Mouse (Mus musculus): ENCODE results near the gene Ing1.
A peak's percentile ranks its signal among the peaks of the same experiment; 100 is the strongest.
"Not testable (repeated sequence)": the region's sequence is repeated elsewhere in the genome, so short reads cannot be mapped to it uniquely, and the experiment has no call there.

Gene Ing1

GRCm38 (mm10) chr8:11551497-11551896, 3.9 kb upstream of the Ing1 start:
- DNase-seq (ENCODE audit: low spot score), result not testable (repeated sequence)

- DNase-seq (ENCODE audit: low spot score), result no peak
Measured at GRCm38 (mm10) chr8:11552390-11552789, 3.0 kb upstream of the Ing1 start.

GRCm38 (mm10) chr8:11555720-11556591, 585 bp downstream of the Ing1 start:
- DNase-seq (ENCODE audit: low spot score), result peak; percentile 99

- peak; percentile 41 for DNase-seq (ENCODE audit: low spot score)
Measured at GRCm38 (mm10) chr8:11556691-11557423, 1.5 kb downstream of the Ing1 start.

GRCm38 (mm10) chr8:11557424-11557767, 2.0 kb downstream of the Ing1 start:
- DNase-seq (ENCODE audit: low spot score), result peak; percentile 50

- peak; percentile 97 for DNase-seq (ENCODE audit: low spot score)
Measured at GRCm38 (mm10) chr8:11557768-11558629, 2.6 kb downstream of the Ing1 start.

GRCm38 (mm10) chr8:11559511-11559910, 4.1 kb downstream of the Ing1 start:
- DNase-seq (ENCODE audit: low spot score), result no peak

- no peak for DNase-seq (ENCODE audit: low spot score)
Measured at GRCm38 (mm10) chr8:11560220-11560619, 4.8 kb downstream of the Ing1 start.

GRCm38 (mm10) chr8:11564236-11564635, 8.9 kb downstream of the Ing1 start:
- no peak for DNase-seq (ENCODE audit: low spot score)

GRCm38 (mm10) chr8:11564721-11565120, 9.3 kb downstream of the Ing1 start:
- DNase-seq (ENCODE audit: low spot score), result no peak

- not testable (repeated sequence) for DNase-seq (ENCODE audit: low spot score)
Measured at GRCm38 (mm10) chr8:11568193-11568592, 12.8 kb downstream of the Ing1 start.

GRCm38 (mm10) chr8:11569260-11570097, 14.1 kb downstream of the Ing1 start:
- no peak for DNase-seq (ENCODE audit: low spot score)

GRCm38 (mm10) chr8:11570742-11571141, 15.4 kb downstream of the Ing1 start:
- no peak for DNase-seq (ENCODE audit: low spot score)

GRCm38 (mm10) chr8:11571950-11572349, 16.6 kb downstream of the Ing1 start:
- no peak for DNase-seq (ENCODE audit: low spot score)

GRCm38 (mm10) chr8:11572428-11572827, 17.1 kb downstream of the Ing1 start:
- DNase-seq (ENCODE audit: low spot score), result no peak

- DNase-seq (ENCODE audit: low spot score), result no peak
Measured at GRCm38 (mm10) chr8:11574911-11575603, 19.7 kb downstream of the Ing1 start.

- no peak for DNase-seq (ENCODE audit: low spot score)
Measured at GRCm38 (mm10) chr8:11575604-11576384, 20.4 kb downstream of the Ing1 start.

GRCm38 (mm10) chr8:11585513-11586373, 30.4 kb downstream of the Ing1 start:
- DNase-seq (ENCODE audit: low spot score), result no peak

GRCm38 (mm10) chr8:11586374-11586745, 31.0 kb downstream of the Ing1 start:
- DNase-seq (ENCODE audit: low spot score), result no peak

Measured in urinary bladder, postnatal 14 days (tissue).